ENCODE assay signal across 9 mouse cellular contexts in genomic region chr15:41949094-41949461, GRCm38 (mm10).
DNase-seq lines count a peak whose midpoint lies in the region; ATAC-seq and TF ChIP-seq lines count a peak whose summit lies in the region.
"Had no signal": no experiment of that assay in that cellular context is flagged by ENCODE, and none has a peak within 500 bp of the region (broad histone marks: within the 10 kb centered on the region; RNA-seq: fewer than 3 reads in every experiment).

No protein-coding gene starts in this region.

- no peaks in the 10 kb centered on the region for H3K79me2 ChIP-seq in CH12.LX (replicated peaks; ENCODE audit: control insufficient read depth, extremely low read depth, insufficient read depth, poor library complexity, severe bottlenecking)

- WGBS in forebrain, embryonic 15.5 days = 65% methylated on average over 6 of the region's 6 CpGs
- 49% methylated on average over 6 of the region's 6 CpGs for WGBS in liver, embryonic 13.5 days (ENCODE audit: insufficient replicate concordance)

- no peak for TF ChIP-seq RAD21 in CH12.LX (IDR thresholded peaks at IDR 0.05; ENCODE audit: low read depth, low read length)

- H3K4me2 ChIP-seq in CH12.LX (ENCODE audit: insufficient read depth, low read depth, poor library complexity, severe bottlenecking) = 0 out of 2 replicates have a peak overlapping the region, but pooled peaks have one; percentile 43
- H3K4me2 ChIP-seq in forebrain, embryonic 15.5 days (replicated peaks) = no peak overlapping the region
- no peak overlapping the region for H3K4me2 ChIP-seq in liver, embryonic 13.5 days

- peak; percentile 12 for DNase-seq in kidney, adult 18-20 months
- no peak for DNase-seq in kidney, postnatal 10 days
- DNase-seq in CH12.LX (ENCODE audit: extremely low read depth) = no peak
- DNase-seq in liver, embryonic 13.5 days = no peak
- DNase-seq in adrenal gland, postnatal 4 days (ENCODE audit: low spot score in 2 of 2) = no peak
- DNase-seq in adipocyte (ENCODE audit: low spot score) = no peak

- H3K9me3 ChIP-seq in CH12.LX (replicated peaks; ENCODE audit: low read length) = no peaks in the 10 kb centered on the region
- H3K9me3 ChIP-seq in forebrain, embryonic 15.5 days = no peaks in the 10 kb centered on the region
- no peaks in the 10 kb centered on the region for H3K9me3 ChIP-seq in liver, embryonic 13.5 days (replicated peaks)

- in situ Hi-C loops in CH12.LX (cut with MboI; ENCODE audit: low pct_ligation_motif_present, low pct_unique_long_range_greater_than_20kb, low sequenced_read_pairs) = no loop called here

- H3K4me3 ChIP-seq in CH12.LX (replicated peaks in 1 of 3; ENCODE audit: low read depth in 2 of 3, low read length in 2 of 3, poor library complexity in 1 of 3) = no peak overlapping the region
- no peak overlapping the region for H3K4me3 ChIP-seq in forebrain, embryonic 15.5 days
- H3K4me3 ChIP-seq in liver, embryonic 13.5 days (replicated peaks) = no peak overlapping the region
- H3K4me3 ChIP-seq: erythroblast, embryonic 14.5 days had no signal

- H3K9ac ChIP-seq in CH12.LX (ENCODE audit: insufficient read depth, low read depth) = no peak overlapping the region
- no peak overlapping the region for H3K9ac ChIP-seq in forebrain, embryonic 15.5 days (replicated peaks)
- H3K9ac ChIP-seq in liver, embryonic 13.5 days = no peak overlapping the region

- peaks cover 4 to 17% of the 10 kb centered on the region in 2 experiments; a peak in 3 of 4 replicates for H3K4me1 ChIP-seq in CH12.LX (ENCODE audit: control insufficient read depth in 1 of 2, insufficient read depth in 2 of 2)
- no peaks in the 10 kb centered on the region for H3K4me1 ChIP-seq in forebrain, embryonic 15.5 days
- peaks cover 3% of the 10 kb centered on the region; the same call in 1 of the 2 replicates for H3K4me1 ChIP-seq in liver, embryonic 13.5 days (replicated peaks)

- no peak for TF ChIP-seq EP300 in CH12.LX (IDR thresholded peaks at IDR 0.05; ENCODE audit: low read length)

- TF ChIP-seq CTCF in CH12.LX (conservative IDR thresholded peaks at IDR 0.05 in 1 of 2, IDR thresholded peaks at IDR 0.05 in 1 of 2; ENCODE audit: low read depth in 2 of 2, low read length in 2 of 2) = no peak

- no peaks in the 10 kb centered on the region for H3K27me3 ChIP-seq in CH12.LX (replicated peaks)
- no peaks in the 10 kb centered on the region for H3K27me3 ChIP-seq in forebrain, embryonic 15.5 days
- H3K27me3 ChIP-seq in liver, embryonic 13.5 days = no peaks in the 10 kb centered on the region

- no peaks in the 10 kb centered on the region for H3K36me3 ChIP-seq in CH12.LX (replicated peaks in 1 of 2; ENCODE audit: control insufficient read depth in 1 of 2, insufficient read depth in 1 of 2, low read length in 1 of 2)
- no peaks in the 10 kb centered on the region for H3K36me3 ChIP-seq in forebrain, embryonic 15.5 days
- H3K36me3 ChIP-seq in liver, embryonic 13.5 days = no peaks in the 10 kb centered on the region

- no peak for TF ChIP-seq POLR2A in CH12.LX (IDR thresholded peaks at IDR 0.05; ENCODE audit: low read depth, low read length)

- dilution Hi-C loops in CH12.LX (cut with MboI; ENCODE audit: extremely low pct_ligation_motif_present, extremely low pct_unique_long_range_greater_than_20kb, low sequenced_read_pairs) = no loop called here

- peak; percentile 41; the same call in 1 of the 2 replicates for ATAC-seq in forebrain, embryonic 15.5 days (replicated peaks)
- ATAC-seq in liver, embryonic 13.5 days (ENCODE audit: low read depth) = peak; percentile 51; the same call in 1 of the 2 replicates
- ATAC-seq in inflammation-experienced regulatory T-cells, adult 6 months = no peak

- H3K27ac ChIP-seq in CH12.LX (ENCODE audit: insufficient read depth, low read depth) = no peak overlapping the region
- no peak overlapping the region for H3K27ac ChIP-seq in forebrain, embryonic 15.5 days (replicated peaks)
- no peak overlapping the region for H3K27ac ChIP-seq in liver, embryonic 13.5 days

TF ChIP-seq in CH12.LX, 34 proteins besides CTCF, POLR2A, EP300 and RAD21:
- no peak for TF ChIP-seq MAFK (IDR thresholded peaks at IDR 0.05; ENCODE audit: insufficient replicate concordance, low read length)
- TF ChIP-seq MEF2A (IDR thresholded peaks at IDR 0.05; ENCODE audit: borderline replicate concordance, low read depth, low read length) = no peak
- no peak for TF ChIP-seq NRF1 (IDR thresholded peaks at IDR 0.05; ENCODE audit: low read depth, low read length)
- no peak for TF ChIP-seq USF1 (IDR thresholded peaks at IDR 0.05; ENCODE audit: low read depth, low read length)
- TF ChIP-seq ELF1 (IDR thresholded peaks at IDR 0.05; ENCODE audit: low read depth, low read length) = no peak
- no peak for TF ChIP-seq KAT2A (IDR thresholded peaks at IDR 0.05; ENCODE audit: insufficient replicate concordance, low read length)
